Mouse (Mus musculus) kidney, postnatal 36 days (tissue): ENCODE results near the gene Pml.
A peak's percentile ranks its signal among the peaks of the same experiment; 100 is the strongest.

Source experiments
- DNase-seq, 2 experiments: peaks; one replicate each; pipeline ENCODE4 v3.0.0; 2021 to 2022; ENCODE audit warnings: mixed read lengths in 2 of 2

Pml gene

GRCm38 (mm10) chr9:58201091-58201842, 48.3 kb downstream of the Pml start:
- DNase-seq: no peak

GRCm38 (mm10) chr9:58200270-58201090, 49.1 kb downstream of the Pml start:
- no peak for DNase-seq

GRCm38 (mm10) chr9:58199381-58200269, 50.0 kb downstream of the Pml start:
- DNase-seq: peak in 1 of 2 experiments; percentile 56

- no peak for DNase-seq
These were observed 50.7 kb downstream of the Pml start for GRCm38 (mm10) chr9:58198801-58199371.

GRCm38 (mm10) chr9:58197781-58198701, 51.5 kb downstream of the Pml start:
- DNase-seq: peak; percentile 53 to 87

- no peak for DNase-seq
These were observed 52.7 kb downstream of the Pml start for GRCm38 (mm10) chr9:58196610-58197567.

- no peak for DNase-seq
These were observed 53.4 kb downstream of the Pml start for GRCm38 (mm10) chr9:58196141-58196540.

- DNase-seq: no peak
These were observed 53.9 kb downstream of the Pml start for GRCm38 (mm10) chr9:58195671-58196070.

GRCm38 (mm10) chr9:58194222-58194621, 55.4 kb downstream of the Pml start:
- no peak for DNase-seq

GRCm38 (mm10) chr9:58184456-58184855, 65.1 kb downstream of the Pml start:
- no peak for DNase-seq

GRCm38 (mm10) chr9:58179390-58179789, 70.2 kb downstream of the Pml start:
- no peak for DNase-seq

- DNase-seq: no peak
These were observed 72.4 kb downstream of the Pml start for GRCm38 (mm10) chr9:58177165-58177564.

GRCm38 (mm10) chr9:58175745-58176487, 73.7 kb downstream of the Pml start:
- DNase-seq: no peak

GRCm38 (mm10) chr9:58174818-58175251, 74.8 kb downstream of the Pml start:
- DNase-seq: no peak

GRCm38 (mm10) chr9:58172863-58173262, 76.7 kb downstream of the Pml start:
- no peak for DNase-seq

- DNase-seq: no peak
These were observed 80.2 kb downstream of the Pml start for GRCm38 (mm10) chr9:58169426-58169825.

- DNase-seq: no peak
These were observed 80.7 kb downstream of the Pml start for GRCm38 (mm10) chr9:58168880-58169279.
